Mouse (Mus musculus): ENCODE results near the gene Fgf22.

Fgf22 gene

DNA sequence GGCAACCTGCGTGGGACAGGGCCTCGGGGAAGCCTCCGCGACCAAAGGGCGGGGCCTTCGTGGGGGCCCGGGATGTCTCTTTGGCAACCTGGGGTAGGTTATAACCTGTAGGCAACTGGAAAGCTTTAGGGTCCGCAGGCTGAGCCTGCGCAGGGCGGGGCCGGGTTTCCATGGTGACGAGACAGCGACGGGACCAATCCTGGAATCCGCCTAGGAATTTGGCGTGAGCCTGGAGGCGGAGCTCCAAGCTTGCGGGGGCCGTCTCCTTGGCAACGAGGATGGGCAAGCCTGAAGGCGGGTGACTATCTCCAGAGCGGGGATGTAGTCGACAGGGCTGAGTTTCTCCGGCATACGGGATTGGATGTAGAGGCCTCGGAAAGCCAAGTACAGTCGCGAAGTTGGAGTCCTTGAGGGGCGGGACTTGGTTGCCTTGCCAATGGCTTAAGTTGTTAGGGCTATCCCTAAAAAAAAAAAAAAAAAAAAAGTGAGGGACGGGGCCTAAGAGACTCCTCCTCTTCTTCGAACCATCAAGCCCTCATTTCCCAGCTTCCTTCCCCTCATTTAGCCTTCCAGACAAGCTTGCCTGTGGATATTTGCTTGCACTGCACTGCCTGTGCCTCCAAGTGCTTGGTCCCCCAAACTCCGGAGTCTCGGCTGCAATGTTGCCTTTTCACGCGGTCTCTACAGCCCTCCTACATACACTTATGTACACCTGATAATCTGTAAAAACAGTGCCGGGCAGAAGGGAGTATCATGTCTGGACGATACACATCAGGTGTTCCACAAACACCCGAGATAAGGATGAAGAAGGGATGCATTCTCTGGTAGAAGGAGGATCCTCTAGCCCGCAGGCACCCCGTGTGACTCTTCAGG is 12.7 kb downstream of the Fgf22 start:
- peak; percentile 87 for DNase-seq

DNA sequence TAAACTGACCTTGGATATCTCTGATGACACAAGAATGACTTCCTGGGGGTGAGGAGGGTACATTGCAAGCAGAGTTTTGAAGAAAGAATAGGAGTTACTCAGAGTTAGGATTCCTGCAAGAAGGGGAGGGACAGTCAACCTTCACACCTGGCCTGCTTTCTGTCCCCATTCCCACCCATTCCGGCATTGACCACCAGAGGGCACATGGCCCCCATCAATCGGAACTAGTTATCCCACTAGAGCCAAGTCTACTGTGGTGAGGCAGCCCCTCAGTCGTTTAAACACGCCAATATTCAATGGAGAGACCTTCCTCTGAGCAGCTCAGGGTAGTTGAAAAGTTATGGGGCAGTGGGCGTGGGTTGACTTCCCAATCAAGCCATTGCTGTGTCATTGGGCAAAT is 13.5 kb downstream of the Fgf22 start:
- DNase-seq = peak; percentile 87

DNA sequence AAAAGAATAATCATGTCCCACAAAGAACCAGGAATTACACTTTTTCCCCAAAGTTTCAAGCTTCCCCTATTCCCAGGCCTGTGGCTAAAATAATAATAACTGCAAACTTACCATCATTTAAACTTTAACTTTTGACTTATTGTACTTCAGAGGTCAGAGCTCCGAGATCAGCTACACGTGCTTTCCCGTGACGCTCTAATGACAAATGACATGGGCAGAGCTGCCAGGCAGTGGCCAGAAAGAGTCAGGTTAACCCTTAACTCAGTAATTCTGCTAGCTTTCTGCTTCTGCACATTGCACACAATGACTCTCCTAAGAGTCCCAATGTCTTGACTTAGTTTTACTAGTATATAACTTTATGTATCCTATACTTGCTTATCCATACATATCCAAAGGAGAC is 14.5 kb downstream of the Fgf22 start:
- peak; percentile 66 for DNase-seq

DNA sequence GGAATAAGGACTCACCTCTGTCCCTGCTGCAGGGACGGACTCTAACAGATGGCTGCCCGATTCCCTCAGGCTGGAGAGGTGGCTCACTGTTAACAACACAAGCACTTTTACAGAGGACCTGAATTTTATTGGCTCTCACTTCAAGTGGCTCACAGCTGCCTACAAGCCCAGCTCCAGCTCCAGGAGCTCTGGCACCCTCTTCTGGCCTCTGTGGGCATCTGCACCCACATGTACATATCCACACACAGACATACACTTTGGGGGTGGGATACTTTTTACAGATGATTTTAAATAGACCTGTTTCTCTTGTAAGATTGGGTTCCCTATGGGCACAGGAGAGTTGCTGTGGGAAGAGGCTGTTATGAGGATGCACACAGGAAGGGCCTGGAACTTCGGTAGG is 17.4 kb downstream of the Fgf22 start:
- DNase-seq = no peak

DNA sequence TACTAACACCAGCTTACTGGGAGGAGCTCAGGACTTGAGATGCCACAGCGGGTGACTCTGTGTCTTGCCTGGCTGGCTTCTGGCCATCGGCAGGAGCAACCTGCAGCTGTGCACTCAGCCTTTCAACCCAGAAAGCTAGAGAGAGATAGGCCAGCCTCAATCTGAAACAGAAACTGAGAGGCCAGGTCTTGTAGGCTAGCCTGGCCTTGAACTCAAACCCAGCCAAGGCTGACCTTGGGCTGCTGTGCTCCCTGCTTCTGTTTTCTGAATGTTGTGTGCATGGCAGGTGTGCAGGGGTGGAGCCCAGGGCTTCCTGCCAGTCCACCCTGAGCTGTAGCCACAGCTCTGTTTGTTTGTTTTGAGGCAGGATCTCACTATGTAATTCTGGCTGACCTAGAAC is 18.3 kb downstream of the Fgf22 start:
- no peak for DNase-seq

DNA sequence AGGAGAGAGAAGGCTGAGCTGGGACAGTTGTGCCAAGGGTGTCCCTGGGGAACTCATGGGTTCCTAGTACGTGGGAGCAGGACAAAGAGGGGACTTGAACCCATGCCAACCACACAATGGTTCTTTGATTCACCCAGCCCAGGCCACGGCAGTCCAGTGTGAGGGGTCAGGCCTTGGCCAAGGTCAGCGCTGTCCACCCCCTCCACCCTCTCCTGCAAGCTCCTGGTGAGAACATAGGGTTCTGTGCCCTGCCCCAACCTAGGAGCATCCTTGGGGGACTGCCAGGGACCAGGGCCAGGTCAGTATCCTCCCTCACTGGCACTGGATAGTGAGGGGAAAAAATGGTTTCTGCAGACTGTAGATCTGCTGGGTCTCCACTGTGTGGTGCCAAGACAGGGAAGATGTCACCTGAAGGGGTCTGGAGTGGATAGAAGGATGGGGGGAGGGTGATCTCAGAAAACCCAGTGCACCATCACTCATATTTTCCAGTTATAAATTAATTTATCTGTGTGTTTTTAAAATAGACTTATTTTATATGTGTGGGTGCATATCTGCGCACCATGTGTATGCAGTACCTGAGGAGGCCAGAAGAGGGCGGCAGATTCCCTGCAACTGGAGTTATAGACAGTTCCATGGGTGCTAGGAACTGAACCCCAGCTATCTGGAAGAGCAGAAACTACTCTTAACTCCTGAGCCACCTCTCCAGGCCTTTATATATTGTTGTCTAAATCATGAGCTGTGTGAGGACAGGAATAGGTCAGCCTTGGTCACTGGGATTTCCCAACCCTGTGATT is 19.8 kb downstream of the Fgf22 start:
- no peak for DNase-seq

DNA sequence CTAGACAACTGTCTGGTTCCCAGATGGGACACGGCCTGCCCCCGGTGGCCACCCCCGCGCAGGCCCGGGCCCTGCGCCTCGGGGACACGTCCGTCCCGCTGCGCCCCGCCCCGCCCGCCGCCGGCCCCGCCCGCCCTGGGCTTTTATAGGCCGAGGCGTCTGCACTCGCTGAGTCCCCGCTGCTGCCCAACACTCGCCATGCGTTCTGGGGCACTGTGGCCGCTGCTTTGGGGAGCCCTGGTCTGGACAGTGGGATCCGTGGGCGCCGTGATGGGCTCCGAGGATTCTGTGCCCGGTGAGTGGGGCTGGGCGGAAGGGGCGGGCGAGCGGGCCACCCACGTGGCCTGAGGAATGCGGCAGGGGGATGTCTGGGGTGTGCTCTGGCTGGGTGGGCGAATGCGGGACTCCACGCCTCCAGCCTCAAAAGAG is 22.2 kb downstream of the Fgf22 start, which contains the start of gene Fstl3:
Gene Fstl3, plus strand, starts transcription at position 170 of the 429 bp plus-strand sequence.
- DNase-seq = peak; percentile 46

DNA sequence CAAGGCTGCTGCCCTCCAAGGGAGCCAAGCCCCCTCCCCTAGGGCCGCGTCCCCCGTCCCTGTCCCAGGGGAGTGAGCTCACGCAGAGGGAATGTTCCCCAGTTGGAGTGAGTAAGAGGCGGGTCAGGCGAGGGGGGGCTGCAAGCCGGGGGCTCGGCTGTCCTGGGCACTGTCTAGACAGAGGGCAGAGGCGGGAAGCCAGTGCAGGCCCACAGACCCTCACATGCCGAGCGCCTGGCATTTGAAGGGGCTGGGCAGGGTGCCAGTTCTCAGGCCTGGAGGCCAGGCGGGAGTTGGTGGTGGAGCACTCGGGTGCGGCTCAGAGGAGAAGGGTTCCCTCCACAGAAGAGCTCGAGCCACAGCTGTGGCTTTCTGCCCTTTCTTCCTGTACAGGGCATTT is 23.1 kb downstream of the Fgf22 start:
- peak; percentile 48 for DNase-seq

DNA sequence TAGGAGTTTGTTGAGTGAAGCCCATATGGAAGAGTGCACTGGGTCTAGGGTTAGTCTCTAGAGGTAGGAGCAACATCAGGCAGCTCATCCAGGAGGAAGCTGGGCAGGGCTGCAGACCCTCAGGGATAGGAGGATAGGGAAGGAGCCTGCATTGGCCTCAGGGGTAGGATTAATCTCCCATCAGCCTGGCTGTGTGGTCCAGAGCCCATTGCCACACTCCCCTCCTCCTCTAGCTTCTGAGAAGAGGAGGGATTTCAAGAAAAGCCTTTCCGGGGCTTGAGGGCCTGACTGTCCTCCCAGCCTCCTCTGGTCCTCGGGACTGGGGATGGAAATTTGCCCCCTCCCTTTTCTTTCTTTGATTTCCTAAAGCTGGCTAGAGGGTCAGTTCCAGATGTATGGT is 24.3 kb downstream of the Fgf22 start:
- DNase-seq = no peak

DNA sequence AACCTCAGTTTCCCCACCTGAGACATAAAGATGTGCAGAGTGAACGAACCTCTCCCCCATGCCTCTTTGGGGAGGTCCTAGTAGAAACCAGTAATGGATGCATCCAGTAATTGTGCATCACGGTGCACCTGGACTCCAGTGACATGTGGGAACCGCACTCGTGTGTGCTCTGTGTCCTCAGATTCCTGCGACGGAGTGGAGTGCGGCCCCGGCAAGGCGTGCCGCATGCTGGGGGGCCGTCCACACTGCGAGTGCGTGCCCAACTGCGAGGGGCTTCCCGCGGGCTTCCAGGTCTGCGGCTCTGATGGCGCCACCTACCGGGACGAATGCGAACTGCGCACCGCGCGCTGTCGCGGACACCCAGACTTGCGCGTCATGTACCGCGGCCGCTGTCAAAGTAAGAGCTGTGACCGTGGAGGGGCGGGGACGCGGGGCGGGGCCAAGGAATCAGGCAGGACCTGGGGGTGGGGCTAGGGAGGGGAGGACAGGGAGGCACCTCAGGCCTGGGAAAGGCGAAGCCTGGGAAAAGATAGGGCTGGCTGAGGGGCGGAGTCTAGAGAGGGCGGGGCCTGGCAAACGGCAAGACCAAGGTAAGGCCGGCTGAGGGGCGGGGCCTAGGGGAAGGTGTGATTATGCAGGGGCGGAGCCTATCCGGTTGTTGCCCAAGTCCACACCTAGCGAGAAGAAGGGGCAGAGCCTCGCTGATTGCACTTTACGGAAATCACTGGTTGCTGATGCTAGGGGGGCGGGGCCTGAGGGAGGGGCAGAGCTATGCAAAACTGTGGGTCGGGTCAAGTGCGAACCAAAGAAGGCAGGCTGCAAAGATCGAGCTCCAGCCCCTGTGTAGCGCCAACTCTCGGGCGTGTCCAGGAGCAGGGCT is 25.1 kb downstream of the Fgf22 start:
- peak; percentile 99 for DNase-seq

DNA sequence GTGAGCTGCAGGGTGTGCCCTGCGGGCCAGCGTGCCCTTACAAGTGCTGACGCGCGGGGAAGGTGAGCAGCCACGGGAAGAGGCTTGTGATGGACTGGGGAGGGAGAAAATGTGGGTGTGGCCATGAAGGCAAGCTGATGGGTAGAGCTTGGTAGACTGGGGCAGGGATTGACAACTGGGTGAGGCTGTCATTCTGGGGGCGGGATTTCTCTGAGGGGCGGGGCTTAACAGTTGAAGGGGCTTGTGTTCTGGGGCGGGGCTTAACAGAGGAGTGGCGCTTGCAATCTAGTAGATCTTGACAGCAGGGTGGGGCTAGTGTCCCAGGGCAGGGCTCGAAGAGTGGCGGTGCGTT is 25.8 kb downstream of the Fgf22 start:
- no peak for DNase-seq

DNA sequence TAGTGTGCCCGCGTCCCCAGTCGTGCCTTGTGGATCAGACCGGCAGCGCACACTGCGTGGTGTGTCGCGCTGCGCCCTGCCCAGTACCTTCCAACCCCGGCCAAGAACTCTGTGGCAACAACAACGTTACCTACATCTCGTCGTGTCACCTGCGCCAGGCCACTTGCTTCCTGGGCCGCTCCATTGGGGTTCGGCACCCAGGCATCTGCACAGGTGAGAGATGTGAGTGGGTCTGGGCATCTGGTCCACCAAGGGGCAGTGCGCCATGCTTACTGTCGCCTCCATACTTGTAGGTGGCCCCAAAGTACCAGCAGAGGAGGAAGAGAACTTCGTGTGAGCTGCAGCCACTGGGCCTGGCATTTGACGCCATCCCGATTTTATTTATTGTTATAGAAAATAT is 26.3 kb downstream of the Fgf22 start:
- no peak for DNase-seq

DNA sequence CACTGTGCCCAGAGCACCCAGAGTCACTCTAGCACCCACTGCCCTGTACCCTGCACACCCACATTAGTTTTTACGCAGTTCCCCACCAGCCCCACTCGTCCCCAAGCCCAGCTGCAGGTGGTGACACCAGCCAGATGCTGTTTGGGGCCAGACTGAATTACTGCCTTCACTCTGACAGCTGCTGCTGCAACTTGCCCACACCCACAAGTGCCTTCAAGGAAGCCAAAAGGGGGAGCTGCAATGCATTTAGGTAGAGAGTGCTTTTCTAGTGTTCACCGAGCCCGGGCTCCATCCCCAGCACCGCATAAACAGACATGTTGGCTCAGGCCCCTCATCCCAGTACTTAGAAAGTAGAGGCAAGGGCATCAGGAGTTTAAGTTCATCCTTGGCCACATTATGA is 27.1 kb downstream of the Fgf22 start:
- DNase-seq = no peak

DNA sequence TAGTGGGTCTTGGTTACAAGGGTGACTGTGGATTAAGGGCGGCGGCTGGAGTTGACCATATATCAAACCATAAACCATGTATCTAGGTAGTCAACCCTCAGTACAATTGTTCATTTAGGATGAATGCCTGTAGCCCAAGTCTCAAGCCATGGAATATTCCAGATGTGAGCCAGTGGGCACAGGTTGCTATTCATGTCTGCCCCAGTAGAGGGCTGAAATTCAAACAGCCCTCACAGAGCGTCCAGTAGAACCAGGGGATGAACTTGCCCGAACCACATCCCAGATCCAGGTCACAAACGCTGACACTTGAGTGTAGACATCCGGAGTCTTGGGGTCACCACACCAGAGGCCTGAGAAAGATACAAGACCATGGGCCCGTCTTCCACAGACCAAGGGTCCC is 28.2 kb downstream of the Fgf22 start:
- DNase-seq = no peak

DNA sequence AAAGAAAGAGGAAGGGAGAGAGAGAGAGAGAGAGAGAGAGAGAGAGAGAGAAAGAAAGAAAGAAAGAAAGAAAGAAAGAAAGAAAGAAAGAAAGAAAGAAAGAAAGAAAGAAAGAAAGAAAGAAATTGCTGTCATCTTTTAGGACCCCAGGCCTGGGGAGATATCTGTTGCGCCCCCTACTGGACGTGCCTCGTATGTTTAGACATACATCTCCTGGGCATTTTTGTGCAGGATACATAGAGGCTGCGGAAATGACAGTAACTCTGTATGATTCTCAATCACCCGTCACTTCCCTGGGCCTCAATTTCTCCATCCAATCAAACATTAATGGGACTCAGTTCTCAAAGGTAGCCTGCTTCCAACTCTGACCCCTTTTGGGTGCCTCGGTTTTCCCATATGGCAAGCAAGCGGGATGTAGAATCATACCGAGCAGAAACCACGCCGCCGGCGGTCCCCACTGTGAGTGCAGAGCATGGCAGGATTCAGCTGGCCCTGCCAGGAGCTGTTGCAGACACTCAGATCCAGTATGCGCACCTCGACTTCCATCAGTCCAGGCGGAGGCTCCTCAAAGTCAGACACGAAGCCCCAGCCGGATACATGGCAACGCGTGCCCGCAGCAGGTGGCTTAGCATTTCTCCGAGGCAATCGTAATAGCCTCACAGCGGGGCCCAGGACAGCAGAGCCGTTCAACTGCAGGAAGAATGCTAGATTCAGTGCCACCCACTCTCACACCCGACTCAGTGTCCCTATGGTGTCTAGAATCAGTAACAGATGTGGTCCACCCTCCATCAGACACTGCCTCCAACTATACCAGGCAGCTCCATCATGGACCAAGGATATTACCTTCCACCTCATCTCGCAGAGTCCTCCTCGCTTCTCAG is 29.3 kb downstream of the Fgf22 start:
- DNase-seq = peak; percentile 47

DNA sequence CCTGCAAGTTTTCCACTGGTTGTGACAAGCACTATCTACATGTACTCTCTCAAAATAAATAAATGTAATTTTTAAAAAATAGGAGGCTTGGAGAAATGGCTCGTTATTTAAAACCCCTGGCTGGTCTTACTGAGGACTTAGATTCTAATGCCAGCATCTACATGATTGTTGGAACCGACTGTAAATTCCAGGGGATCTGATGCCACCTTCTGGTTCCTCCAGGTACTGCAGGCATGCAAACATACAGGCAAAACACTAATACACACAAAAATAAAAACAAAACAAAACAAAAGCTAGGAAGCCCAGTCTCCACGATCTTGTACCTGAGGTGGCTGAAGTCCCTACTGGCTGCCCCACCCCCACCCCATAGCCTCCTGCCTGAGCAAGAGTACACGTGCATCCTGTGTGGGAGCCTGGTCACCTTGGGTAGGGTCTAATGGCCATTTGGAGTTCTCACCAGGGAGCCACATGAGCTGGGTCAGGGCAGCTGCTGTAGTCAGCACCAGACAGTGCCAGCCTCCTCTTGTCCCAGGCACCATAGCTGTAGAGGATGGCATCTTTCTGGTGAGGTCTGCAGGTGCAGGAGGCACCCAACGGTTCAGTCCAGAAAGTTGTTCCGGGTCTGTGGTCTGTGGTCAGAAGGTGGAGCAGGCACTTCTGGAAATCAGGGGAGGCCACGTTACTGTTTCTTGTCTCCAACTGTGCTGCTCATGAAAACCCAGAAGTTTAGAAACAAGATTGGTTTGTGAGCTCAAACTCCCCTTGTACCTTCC is 33.7 kb downstream of the Fgf22 start:
- DNase-seq = peak; percentile 91

DNA sequence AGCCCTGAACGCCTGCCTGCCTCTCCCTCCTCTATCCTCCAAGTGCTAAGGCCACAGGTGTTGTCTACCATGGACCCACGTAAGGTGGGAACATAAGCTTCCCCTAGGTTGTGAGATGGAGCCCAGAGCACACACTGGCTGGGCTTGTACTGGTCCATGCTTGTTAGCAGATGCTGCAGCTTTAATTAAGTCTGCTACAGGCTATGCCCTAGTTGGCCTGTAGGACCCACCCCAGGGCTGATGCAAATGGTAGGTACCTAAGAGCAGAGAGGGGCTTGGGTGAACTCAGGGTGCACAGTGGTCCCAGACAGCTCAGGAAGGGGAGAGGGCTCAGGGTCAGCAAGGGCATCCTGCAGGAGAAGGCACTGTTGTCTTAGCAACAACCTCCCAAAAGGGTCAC is 34.7 kb downstream of the Fgf22 start:
- no peak for DNase-seq

DNA sequence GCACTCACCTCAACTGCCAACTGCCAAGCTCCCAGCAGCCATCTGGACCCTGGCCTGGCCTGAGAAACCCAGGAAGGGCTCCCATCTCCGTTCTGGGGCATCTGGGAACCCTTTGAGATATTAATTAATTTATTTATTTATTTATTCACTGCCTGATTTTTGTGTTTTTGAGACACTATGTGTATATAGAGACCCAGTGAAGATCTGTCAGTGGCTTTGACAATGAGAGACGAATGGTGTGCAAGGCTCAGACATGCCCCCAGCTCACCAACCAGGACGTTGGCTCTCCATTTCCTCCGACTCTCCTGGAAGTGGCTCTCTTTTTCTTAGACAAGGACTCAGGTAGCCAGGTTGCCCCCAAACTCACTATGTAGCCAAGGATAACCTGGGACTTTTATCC is 36.0 kb downstream of the Fgf22 start, which contains the start of gene Prss57:
Gene Prss57, minus strand, starts transcription at position 101 of the 400 bp plus-strand sequence.
- no peak for DNase-seq

DNA sequence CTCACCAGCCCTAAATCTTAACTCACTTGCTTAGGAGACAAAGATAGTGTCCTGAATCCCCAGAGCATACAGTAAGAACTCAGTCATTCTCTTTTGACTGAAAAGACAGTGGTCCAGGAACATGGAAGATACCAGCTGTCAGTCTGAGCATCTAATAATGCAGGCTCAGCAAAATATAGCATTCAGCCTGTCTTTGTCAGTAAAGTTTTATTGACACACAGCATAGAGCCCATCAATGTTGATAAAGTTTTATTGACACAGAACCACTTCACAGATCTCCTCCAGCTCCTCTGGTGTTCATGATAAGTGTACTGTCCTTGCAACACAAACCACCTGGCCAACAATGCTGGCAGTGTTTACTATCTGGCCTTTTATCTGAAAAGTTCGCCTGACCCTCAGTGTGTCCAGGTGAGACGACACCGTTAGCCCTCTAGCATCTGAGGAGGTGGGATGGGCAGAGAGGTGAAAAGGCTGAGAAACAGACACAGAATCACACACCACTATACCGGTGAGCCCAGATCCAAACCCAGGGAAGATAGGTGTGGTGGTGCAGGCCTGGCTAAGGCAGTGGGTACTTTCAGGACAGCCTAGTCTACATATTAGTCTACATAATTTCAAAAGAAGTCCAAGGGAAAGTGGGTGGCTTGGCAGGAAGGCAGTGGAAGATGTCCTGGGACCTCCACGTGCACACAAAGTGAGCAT is 37.6 kb downstream of the Fgf22 start:
- no peak for DNase-seq

DNA sequence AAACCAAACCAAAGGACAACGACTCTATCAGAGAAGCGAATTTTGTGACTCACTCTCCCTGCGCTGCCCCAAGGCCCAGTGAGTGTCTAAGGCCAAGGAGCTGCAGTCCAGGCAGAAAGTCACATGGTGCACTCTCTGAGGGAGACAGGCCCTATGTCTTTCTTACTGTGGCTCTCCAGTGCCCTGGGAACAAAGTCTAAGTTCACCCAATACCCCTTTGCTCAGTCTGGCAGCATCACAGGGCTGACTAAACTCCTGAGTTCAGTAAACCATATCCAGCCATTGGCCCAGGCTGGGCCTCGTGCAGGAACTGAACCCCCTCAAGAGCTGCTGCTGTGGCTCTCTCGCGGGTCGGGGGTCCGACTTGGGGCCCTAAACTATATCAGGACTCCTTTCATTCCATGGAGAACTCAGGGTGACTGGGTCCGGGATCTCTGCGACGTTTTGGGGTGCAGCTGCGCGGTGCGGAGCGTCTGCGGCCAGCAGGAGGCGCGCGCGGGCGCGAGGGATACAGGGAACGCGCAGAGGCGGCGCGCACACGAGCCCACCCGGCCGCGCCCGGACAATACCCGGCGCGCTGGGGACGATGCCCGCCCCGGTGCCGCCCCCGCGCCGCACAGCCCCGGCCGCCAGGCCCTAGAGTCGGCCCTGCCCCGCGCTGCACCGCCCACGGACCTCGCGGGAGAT is 38.3 kb downstream of the Fgf22 start, which contains the start of gene Palm:
Gene Palm, plus strand, starts transcription at position 522 of the 687 bp plus-strand sequence.
- DNase-seq = peak; percentile 92
